Mouse (Mus musculus) gastrocnemius, postnatal 14 days (tissue): Measurements from ENCODE around the gene Slc22a23. TPM values are rescaled to one million over a fixed set of nuclear protein-coding genes. Genes with fewer than 3 reads are reported as not detected.
"Not testable (repeated sequence)": the region's sequence is repeated elsewhere in the genome, so short reads cannot be mapped to it uniquely, and the experiment has no call there.

Experiments
- DNase-seq: peaks from one replicate; pipeline ENCODE4 v3.0.0; 2021; ENCODE audit warnings: mixed read lengths
- intact Hi-C: fragments of 180-260 bp; cut with DNase I; formaldehyde crosslinking; loops from one replicate; pipeline ENCODE4 v1.15.1; 2025; ENCODE audit warnings: low total_unique reads
- long read RNA-seq, 2 experiments: library from polyadenylated mRNA; stranded (forward); transcript quantifications; one replicate each; pipeline ENCODE4 v2.0.0; 2021
- total RNA-seq, 2 experiments: library from RNA; stranded (reverse); gene quantifications; 2 replicates each; pipeline ENCODE4 v1.2.3; 2021

Slc22a23 gene
- 1 to 10 TPM; 7.8 to 9.9 TPM for total RNA-seq
- long read RNA-seq, experiment 1, full-length matches to known transcripts = 2 of 4 reads
- long read RNA-seq, experiment 1, partial matches to known transcripts = 0 of 4 reads
- long read RNA-seq, experiment 1, other reads (novel, unspliced or antisense) = 2 of 4 reads
- long read RNA-seq, experiment 2, full-length matches to known transcripts = 3 of 5 reads
- long read RNA-seq, experiment 2, partial matches to known transcripts = 0 of 5 reads
- long read RNA-seq, experiment 2, other reads (novel, unspliced or antisense) = 2 of 5 reads

GRCm38 (mm10) chr13:34345128-34346085, at the start of gene Slc22a23:
TSS of gene Slc22a23 (minus strand) at chr13:34345182.
- DNase-seq = peak; percentile 71
- intact Hi-C loops = loop anchor here (10.0 kb wide), 2 partner anchors 91 to 289 kb away; no protein-coding TSS in a partner anchor

DNA sequence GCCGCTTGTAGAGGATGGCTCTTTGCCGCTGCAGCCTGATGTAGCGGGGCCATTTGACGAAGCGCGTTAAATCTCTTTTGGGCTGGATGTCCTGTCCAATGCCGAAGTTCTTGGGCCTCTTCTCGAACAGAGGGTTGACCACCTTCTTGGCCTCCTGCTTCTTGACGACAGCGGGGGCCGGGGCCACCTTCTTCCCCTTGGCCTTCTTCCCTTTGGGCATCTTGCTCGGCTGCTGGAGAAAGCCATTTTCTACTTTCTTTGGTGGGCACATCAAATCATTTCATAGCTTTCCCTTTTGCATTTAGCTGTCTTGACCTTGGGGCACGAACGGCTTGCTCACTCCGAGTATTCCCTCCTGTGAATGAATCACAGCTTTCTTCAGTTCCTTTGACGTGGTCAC, 49.3 kb upstream of the Slc22a23 start:
- intact Hi-C loops, DNase-seq: not testable (repeated sequence)

- intact Hi-C loops = no loop called here
- DNase-seq = no peak
Observed at GRCm38 (mm10) chr13:34392376-34392775, 47.4 kb upstream of the Slc22a23 start.

- intact Hi-C loops = no loop called here
- no peak for DNase-seq
Observed at GRCm38 (mm10) chr13:34388219-34388618, 43.2 kb upstream of the Slc22a23 start.

- no peak for DNase-seq
- intact Hi-C loops = no loop called here
Observed at GRCm38 (mm10) chr13:34383416-34383815, 38.4 kb upstream of the Slc22a23 start.

DNA sequence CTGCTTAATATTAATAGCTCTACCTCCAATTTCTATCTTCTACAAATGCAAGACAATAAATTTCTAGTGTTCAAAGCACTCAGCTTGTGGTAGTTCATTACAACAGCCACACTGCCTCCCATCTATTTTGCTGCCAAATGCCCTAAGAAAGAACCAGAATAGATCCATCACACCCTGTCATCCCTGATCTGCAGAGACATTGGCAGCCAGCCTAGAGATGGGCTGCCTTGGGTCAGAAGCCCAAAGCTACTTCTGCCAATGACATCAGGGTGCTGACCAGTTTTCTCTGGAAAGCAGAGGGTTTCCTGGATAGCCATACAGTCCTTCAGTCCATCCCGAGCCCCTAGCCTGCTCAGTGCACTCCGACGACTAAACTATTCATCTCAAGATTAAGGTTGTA, 33.9 kb upstream of the Slc22a23 start:
- DNase-seq = no peak
- intact Hi-C loops = no loop called here

GRCm38 (mm10) chr13:34375145-34375544, 30.2 kb upstream of the Slc22a23 start:
- intact Hi-C loops = no loop called here
- no peak for DNase-seq

GRCm38 (mm10) chr13:34372870-34373478, 28.0 kb upstream of the Slc22a23 start:
- intact Hi-C loops = no loop called here
- no peak for DNase-seq

DNA sequence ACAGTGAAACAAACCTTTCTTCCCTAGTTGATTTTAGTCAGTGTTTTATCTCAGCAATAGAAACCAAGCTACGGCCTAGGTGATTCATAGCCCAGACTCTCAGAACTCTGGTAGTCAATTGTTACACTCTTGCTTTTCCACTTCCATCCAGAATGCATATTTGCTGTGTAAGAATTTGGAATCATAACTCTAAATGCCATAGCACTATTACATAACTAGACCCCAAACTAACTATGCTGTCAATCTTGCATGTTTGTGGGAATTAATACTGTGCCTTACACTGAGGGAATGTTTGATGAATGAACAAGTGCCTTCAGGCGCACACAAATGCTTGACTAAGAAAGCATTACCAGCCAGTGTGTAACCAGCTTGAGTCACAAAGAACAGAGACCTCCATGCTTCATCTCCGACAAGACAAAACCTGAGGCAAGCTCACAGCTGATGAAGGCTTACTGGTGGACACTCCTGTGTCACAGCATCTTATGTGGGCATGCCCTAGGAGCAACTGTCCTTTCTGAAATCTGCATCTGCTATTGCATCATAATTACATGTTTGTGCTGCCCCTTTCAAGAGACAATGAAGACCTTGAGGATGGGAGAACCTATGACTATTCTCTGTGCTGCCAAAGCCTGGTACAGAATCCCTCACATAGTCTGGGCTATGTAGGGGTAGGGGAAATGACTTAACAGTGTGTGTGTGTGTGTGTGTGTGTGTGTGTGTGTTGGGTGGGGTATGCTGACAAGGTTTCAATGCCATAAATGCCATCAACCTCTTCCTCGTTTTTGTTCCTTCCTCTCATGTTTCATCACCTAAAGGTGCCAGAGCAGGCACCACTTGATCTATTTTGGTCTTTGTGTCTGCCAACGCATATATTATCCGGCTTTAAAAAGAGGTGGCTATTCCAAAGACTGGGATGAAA, 27.2 kb upstream of the Slc22a23 start:
- no peak for DNase-seq

DNA sequence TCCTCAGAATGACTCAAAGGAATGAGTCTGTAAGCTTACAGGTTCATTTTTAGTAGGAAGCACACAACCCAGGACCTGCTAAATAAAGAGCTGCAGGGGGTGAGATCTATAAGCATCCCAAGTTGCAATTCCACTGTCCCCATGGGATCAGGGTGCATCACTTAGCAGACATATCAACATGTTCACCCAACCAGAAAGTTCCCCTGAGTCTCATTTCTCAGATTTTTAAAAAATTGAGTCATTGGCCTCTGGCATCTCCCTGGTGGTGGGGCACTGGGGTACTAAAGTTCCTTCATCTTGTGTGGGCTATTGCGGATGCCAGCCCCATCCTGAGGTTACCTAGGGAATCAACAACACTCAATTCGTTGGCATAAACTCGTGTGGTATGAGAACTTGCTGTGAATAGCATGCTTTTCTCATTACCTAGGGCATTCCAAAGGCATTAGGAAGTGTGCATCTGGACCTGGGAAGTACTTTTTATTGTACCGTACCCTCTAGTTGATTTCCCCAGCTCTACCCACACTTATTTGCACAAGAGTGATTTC, 25.4 kb upstream of the Slc22a23 start:
- DNase-seq = no peak
- intact Hi-C loops = no loop called here

More for the DNA sequence above, 27.2 kb upstream of the Slc22a23 start:
- intact Hi-C loops = no loop called here

DNA sequence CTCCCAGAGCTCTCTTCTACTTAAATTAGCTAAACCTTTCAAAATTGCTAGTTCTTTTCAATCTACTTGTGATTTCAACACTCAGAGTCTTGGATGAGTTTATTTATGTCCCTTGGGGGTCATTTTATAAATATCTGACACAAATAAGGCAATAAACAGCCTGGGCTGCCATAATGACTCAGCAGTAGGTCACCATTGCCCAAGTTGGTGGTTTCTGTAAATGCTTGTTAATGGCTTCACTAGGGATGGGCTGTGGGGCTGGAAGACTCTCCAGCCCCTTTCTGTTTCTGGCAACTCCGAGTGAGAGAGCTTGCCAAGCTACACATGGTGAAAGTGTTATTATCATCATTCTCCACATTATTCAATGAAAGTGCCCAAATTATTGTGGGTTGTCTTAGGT, 20.2 kb upstream of the Slc22a23 start:
- intact Hi-C loops = no loop called here
- DNase-seq = peak; percentile 12

GRCm38 (mm10) chr13:34355656-34356055, 10.7 kb upstream of the Slc22a23 start:
- intact Hi-C loops = no loop called here
- peak; percentile 11 for DNase-seq

DNA sequence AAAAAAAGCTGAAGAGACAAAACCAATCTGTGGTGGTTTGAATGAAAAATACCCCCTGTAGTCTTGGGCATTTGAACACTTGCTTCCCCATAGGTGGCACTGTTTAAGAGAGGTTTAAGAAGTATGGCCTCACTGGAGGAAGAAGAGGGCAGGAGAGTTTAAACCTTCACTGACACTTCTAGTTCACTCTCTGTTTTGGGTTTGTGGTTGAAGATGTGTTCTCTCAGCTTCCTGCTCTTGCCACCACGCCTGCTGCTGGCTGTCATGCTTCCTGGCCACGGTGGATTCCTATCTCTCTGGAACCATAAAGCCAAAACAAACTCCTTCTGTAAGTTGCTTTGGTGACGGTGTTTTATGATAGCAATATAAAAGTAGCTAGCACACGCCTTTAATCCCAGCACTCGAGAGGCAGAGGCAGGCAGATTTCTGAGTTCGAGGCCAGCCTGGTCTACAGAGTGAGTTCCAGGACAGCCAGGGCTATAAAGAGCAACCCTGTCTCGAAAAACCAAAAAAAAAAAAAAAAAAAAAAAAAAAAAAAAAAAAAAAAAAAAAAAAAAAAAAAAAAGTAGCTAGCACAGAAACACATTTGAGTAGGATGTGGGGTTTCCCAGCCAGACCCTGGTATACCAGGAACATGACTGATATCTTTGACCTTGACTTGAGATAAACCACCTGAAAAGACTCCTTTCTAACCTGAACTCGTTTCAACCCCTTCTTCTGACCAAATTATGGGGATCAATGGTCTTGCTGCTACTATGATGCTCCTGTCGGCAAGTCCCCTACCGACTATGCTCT, 10.0 kb upstream of the Slc22a23 start:
- DNase-seq = no peak
- intact Hi-C loops = no loop called here

DNA sequence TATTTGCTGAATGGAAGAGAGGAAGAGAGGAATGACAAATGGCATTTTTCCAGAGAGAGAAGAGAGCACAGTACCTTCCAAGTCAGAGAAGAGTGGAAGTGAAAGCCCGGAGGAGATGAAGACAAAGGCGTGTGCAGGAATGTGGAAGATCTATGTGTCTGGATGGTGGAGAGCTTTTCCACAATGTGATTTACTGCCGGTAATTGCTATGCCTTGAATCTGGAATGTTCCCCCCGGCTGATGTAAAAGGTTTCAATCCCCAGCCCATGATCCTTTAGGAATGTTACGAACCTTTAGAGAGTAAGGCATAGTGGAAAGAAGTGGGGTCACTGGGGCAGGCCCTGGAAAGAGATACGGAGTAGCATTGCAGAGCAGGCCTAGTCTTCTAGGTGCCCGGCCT, 8.3 kb upstream of the Slc22a23 start:
- no peak for DNase-seq

GRCm38 (mm10) chr13:34351437-34351836, 6.5 kb upstream of the Slc22a23 start:
- DNase-seq = no peak
- intact Hi-C loops = no loop called here

More for the DNA sequence above, 8.3 kb upstream of the Slc22a23 start:
- intact Hi-C loops = no loop called here

DNA sequence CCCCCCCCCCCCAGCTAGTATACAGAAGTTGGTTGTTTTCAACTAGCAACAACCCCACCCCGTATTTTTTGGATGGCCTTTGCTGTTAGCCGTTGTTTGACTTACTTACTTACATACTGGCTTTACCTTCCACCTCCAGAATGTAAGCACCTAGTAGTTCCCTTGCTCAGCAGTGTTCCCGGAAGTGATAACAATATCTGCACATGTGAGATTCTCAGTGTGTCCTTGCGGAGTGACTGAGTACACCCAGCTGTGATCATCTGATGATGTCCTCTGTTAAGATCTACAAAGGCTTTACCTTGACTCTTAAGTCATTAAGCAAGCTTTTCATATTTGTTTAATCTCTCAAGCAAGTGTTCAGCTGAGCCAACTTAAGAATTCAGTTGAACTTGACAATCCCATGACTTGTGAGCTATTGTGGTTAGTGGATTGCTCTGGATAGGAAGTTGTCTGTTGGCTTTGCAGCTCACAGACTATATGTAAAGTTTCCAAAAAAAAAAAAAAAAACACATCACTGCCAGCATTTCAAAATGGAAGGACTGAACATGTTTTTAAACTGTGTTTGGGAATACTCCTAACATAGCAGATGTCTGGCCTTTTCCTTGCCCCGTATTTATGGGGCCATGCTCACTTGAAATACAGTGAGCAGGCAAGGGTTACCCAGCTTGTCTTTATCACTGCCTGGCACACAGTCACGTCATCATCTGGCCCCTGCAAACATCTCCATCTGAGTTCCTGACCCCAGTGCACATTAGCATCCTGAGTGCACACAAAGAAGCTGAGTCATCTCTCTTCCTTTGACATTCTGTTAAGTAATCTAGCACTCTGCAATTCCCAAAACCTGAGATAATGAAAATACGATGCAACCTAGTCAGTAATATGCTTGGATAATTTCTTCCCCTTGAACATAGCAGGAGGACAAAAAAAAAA, 3.2 kb upstream of the Slc22a23 start:
- intact Hi-C loops = loop anchor here (10.0 kb wide), 2 partner anchors 93 to 287 kb away; no protein-coding TSS in a partner anchor

DNA sequence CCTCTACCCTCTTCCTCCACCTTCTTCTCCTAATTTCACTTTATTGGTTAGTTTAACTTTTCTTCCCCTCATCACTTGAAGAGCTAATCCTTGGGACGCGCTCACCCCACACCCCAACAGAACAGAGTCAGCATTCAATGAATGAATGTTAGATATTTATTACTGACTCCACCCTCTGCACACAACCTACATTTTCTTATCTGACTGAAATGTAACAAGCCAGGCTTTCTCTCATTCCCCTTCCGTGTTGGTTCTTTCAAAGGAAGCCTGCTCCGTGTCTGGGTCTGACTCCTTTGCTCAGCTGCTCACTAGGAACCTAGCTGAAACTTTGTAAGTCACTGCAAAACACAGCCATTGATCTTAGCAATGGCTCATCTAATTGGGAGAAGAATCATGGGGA, 1.8 kb upstream of the Slc22a23 start:
- intact Hi-C loops = loop anchor here (10.0 kb wide), 2 partner anchors 92 to 288 kb away; no protein-coding TSS in a partner anchor
- no peak for DNase-seq

More for the DNA sequence above, 3.2 kb upstream of the Slc22a23 start:
- DNase-seq = no peak
